Mouse (Mus musculus) CH12.LX (cell line): ENCODE measurements at regions not wholly inside any gene's neighbourhood (a gene's known extent, or its start where the extent isn't known, plus 50 kb on each side); places are given as distances from the start of the nearest gene placed in this dataset.

Source experiments
- CTCF ChIP-seq, 2 experiments: IDR thresholded peaks in 1 of 2; conservative IDR thresholded peaks in 1 of 2; 2 replicates each; pipeline ENCODE4 v1.5.1; 2011 to 2012; ENCODE audit warnings: low read depth in 2 of 2, low read length in 2 of 2, improper control_type of control experiment in 1 of 2, inconsistent platforms in 1 of 2, mild to moderate bottlenecking in 1 of 2, moderate library complexity in 1 of 2
- ELF1 ChIP-seq: IDR thresholded peaks from 2 replicates; pipeline ENCODE4 v1.6.1; 2014; ENCODE audit warnings: low read depth, mild to moderate bottlenecking, inconsistent platforms, low read length, improper control_type of control experiment
- JUND ChIP-seq: conservative IDR thresholded peaks from 2 replicates; pipeline ENCODE4 v1.6.1; 2011; ENCODE audit warnings: low read depth, low read length, improper control_type of control experiment
- MAFK ChIP-seq: IDR thresholded peaks from 2 replicates; pipeline ENCODE4 v1.6.1; 2011; ENCODE audit warnings: low read length, improper control_type of control experiment; ENCODE audit not compliant: insufficient replicate concordance
- MAX ChIP-seq: IDR thresholded peaks from 2 replicates; pipeline ENCODE4 v1.6.1; 2011; ENCODE audit warnings: low read length, improper control_type of control experiment
- POLR2A ChIP-seq: IDR thresholded peaks from 2 replicates; pipeline ENCODE4 v1.6.1; 2011; ENCODE audit warnings: low read depth, mild to moderate bottlenecking, improper control_type of control experiment, low read length
- TBP ChIP-seq: conservative IDR thresholded peaks from 2 replicates; pipeline ENCODE4 v1.6.1; 2011; ENCODE audit warnings: low read depth, low read length, improper control_type of control experiment
- UBTF ChIP-seq: IDR thresholded peaks from 2 replicates; pipeline ENCODE4 v1.6.1; 2012; ENCODE audit warnings: low read depth, mild to moderate bottlenecking, inconsistent platforms, low read length, improper control_type of control experiment, moderate library complexity
- ZC3H11A ChIP-seq: IDR thresholded peaks from 2 replicates; pipeline ENCODE4 v1.6.1; 2012; ENCODE audit warnings: low read depth, mild to moderate bottlenecking, inconsistent platforms, low read length, improper control_type of control experiment
- ZNF384 ChIP-seq: IDR thresholded peaks from 2 replicates; pipeline ENCODE4 v1.6.1; 2012; ENCODE audit warnings: low read depth, low read length, improper control_type of control experiment, inconsistent platforms

DNA sequence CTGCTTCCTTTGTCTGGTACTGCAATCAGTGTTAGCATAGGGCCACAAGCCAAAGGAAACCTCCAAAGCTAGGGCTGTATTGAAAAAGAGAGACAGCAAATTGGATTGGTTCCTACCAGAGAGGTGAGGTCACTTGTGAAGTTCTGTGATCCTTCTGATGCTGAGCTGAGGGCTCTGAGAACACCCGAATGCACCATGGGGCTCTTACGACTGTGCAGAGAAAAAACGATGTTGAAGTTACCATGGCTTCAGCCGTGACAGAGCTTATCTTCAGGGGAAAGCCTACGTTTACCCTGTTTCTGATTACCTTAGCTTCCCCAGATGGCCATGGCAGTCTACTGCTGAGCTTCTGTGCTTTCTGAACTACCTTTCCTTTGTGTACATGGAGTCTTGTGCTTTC, 53.9 kb upstream of the Fmo9 start:
- TF ChIP-seq UBTF (no peak), CTCF (conservative IDR thresholded peaks at IDR 0.05 in 1 of 2, IDR thresholded peaks at IDR 0.05 in 1 of 2; ENCODE audit: low read depth in 2 of 2, low read length in 2 of 2) (no peak), ELF1 (no peak), MAFK (no peak), POLR2A (no peak), TBP (no peak), ZC3H11A (no peak), ZNF384 (no peak), JUND (no peak), MAX (no peak)
